Mouse (Mus musculus): ENCODE results near the gene Ovol3. TPM values are rescaled to one million over a fixed set of nuclear protein-coding genes. Genes with fewer than 3 reads are reported as not detected.
"Not testable (repeated sequence)": the region's sequence is repeated elsewhere in the genome, so short reads cannot be mapped to it uniquely, and the experiment has no call there.

Gene Ovol3
- total RNA-seq, 2 experiments from 2014 or later, result not detected

- intact Hi-C loops (cut with DNase I), result no loop called here
- DNase-seq, result no peak
These were observed 4.2 kb downstream of the Ovol3 start for GRCm38 (mm10) chr7:30231328-30231668.

GRCm38 (mm10) chr7:30224206-30224605 is 11.3 kb downstream of the Ovol3 start:
- intact Hi-C loops (cut with DNase I), result no loop called here
- no peak for DNase-seq

GRCm38 (mm10) chr7:30222205-30222604 is 13.3 kb downstream of the Ovol3 start:
- DNase-seq, result no peak
- intact Hi-C loops (cut with DNase I), result no loop called here

- no peak for DNase-seq
- intact Hi-C loops (cut with DNase I), result no loop called here
These were observed 14.1 kb downstream of the Ovol3 start for GRCm38 (mm10) chr7:30221433-30221832.

GRCm38 (mm10) chr7:30220008-30220356 is 15.5 kb downstream of the Ovol3 start:
- no peak for DNase-seq
- intact Hi-C loops (cut with DNase I), result no loop called here

- DNase-seq, result peak; percentile 74 to 77
- intact Hi-C loops (cut with DNase I), result loop anchor here (5.0 kb wide), 2 partner anchors 37 to 207 kb away; partner anchors contain the start of gene Cox7a1
These were observed 16.1 kb downstream of the Ovol3 start for GRCm38 (mm10) chr7:30219293-30220007.

GRCm38 (mm10) chr7:30217277-30217676 is 18.2 kb downstream of the Ovol3 start:
- intact Hi-C loops (cut with DNase I), result loop anchor here (5.0 kb wide), 2 partner anchors 35 to 205 kb away; partner anchors contain the start of gene Cox7a1

GRCm38 (mm10) chr7:30216723-30217151 is 18.8 kb downstream of the Ovol3 start:
- intact Hi-C loops (cut with DNase I), result loop anchor here (5.0 kb wide), 2 partner anchors 34 to 204 kb away; partner anchors contain the start of gene Cox7a1
- DNase-seq, result peak; percentile 70 to 87

More at GRCm38 (mm10) chr7:30217277-30217676, 18.2 kb downstream of the Ovol3 start:
- no peak for DNase-seq

GRCm38 (mm10) chr7:30215875-30216274 is 19.6 kb downstream of the Ovol3 start:
- intact Hi-C loops (cut with DNase I), result loop anchor here (5.0 kb wide), 2 partner anchors 34 to 204 kb away; partner anchors contain the start of gene Cox7a1
- no peak for DNase-seq

- no peak for DNase-seq
- intact Hi-C loops (cut with DNase I), result no loop called here
These were observed 21.6 kb downstream of the Ovol3 start for GRCm38 (mm10) chr7:30213881-30214280.

GRCm38 (mm10) chr7:30211025-30211424 is 24.5 kb downstream of the Ovol3 start:
- intact Hi-C loops (cut with DNase I), result no loop called here
- no peak for DNase-seq

GRCm38 (mm10) chr7:30206364-30206763 is 29.2 kb downstream of the Ovol3 start:
- DNase-seq, result not testable (repeated sequence)
- intact Hi-C loops (cut with DNase I), result loop anchor here (5.0 kb wide), 1 partner anchor 179 kb away; no protein-coding TSS in a partner anchor

- intact Hi-C loops (cut with DNase I), result loop anchor here (1.0 to 5.0 kb wide), 2 partner anchors 24 to 178 kb away; no protein-coding TSS in a partner anchor
- peak; percentile 78 to 86 for DNase-seq
These were observed 30.1 kb downstream of the Ovol3 start for GRCm38 (mm10) chr7:30205383-30205782.

- intact Hi-C loops (cut with DNase I), result no loop called here
- no peak for DNase-seq
These were observed 31.1 kb downstream of the Ovol3 start for GRCm38 (mm10) chr7:30204380-30204779.

- intact Hi-C loops (cut with DNase I), result no loop called here
- peak; percentile 84 for DNase-seq
These were observed 32.4 kb downstream of the Ovol3 start for GRCm38 (mm10) chr7:30202895-30203690.

- DNase-seq; intact Hi-C loops (cut with DNase I): not testable (repeated sequence)
These were observed 34.9 kb downstream of the Ovol3 start for GRCm38 (mm10) chr7:30200661-30201060.

GRCm38 (mm10) chr7:30200200-30200599 is 35.3 kb downstream of the Ovol3 start:
- intact Hi-C loops (cut with DNase I), result no loop called here
- no peak for DNase-seq

GRCm38 (mm10) chr7:30199498-30200139 is 35.9 kb downstream of the Ovol3 start:
- DNase-seq, result no peak
- intact Hi-C loops (cut with DNase I), result no loop called here

- peak; percentile 78 for DNase-seq
- intact Hi-C loops (cut with DNase I), result no loop called here
These were observed 37.0 kb downstream of the Ovol3 start, which contains the start of gene Capns1 for GRCm38 (mm10) chr7:30198481-30198971. Gene Capns1 (minus strand): TSS chr7:30198811.

GRCm38 (mm10) chr7:30197592-30198129 is 37.9 kb downstream of the Ovol3 start:
- no peak for DNase-seq
- intact Hi-C loops (cut with DNase I), result no loop called here

All from heart, postnatal 10 days (tissue).